Mouse (Mus musculus) lung, adult 2 months (tissue): ENCODE results near the gene Rac3.
A peak's percentile ranks its signal among the peaks of the same experiment; 100 is the strongest.
"Not testable (repeated sequence)": the region's sequence is repeated elsewhere in the genome, so short reads cannot be mapped to it uniquely, and the experiment has no call there.

ENCODE experiments used
- CTCF ChIP-seq: fragments of 200-500 bp; IDR thresholded peaks from 2 replicates; pipeline ENCODE4 v1.5.1; 2011; ENCODE audit warnings: mild to moderate bottlenecking, low read length, control low read depth; ENCODE audit not compliant: insufficient read depth
- POLR2A ChIP-seq: fragments of 200-500 bp; IDR thresholded peaks from 2 replicates; pipeline ENCODE4 v1.6.1; 2011; ENCODE audit warnings: low read depth, mild to moderate bottlenecking, control low read depth, low read length, borderline replicate concordance; ENCODE audit errors: extremely low read depth

GRCm38 (mm10) chr11:120729432-120730050, 8.3 kb downstream of the Rac3 start:
- TF ChIP-seq POLR2A = peak; percentile 85; the same call in 1 of the 2 replicates
- not testable (repeated sequence) for TF ChIP-seq CTCF
